Mouse (Mus musculus): ENCODE results near the gene Teddm2. TPM values are rescaled to one million over a fixed set of nuclear protein-coding genes. Genes with fewer than 3 reads are reported as not detected.
"Not testable (repeated sequence)": the region's sequence is repeated elsewhere in the genome, so short reads cannot be mapped to it uniquely, and the experiment has no call there.

Teddm2 gene
- polyA plus RNA-seq, 1 experiment from 2014 or later: 0.86 TPM

- WGBS: 89% methylated on average over 6 of the region's 6 CpGs
- no peak within 1 kb of the TSS for H3K4me3 ChIP-seq
- no peaks in the 10 kb centered on the region for H3K36me3 ChIP-seq
- no peaks in the 10 kb centered on the region for H3K27me3 ChIP-seq
- H3K4me1 ChIP-seq: no peaks in the 10 kb centered on the region
- H3K4me2 ChIP-seq (replicated peaks): no peak within 1 kb of the TSS
- no peaks in the 10 kb centered on the region for H3K9me3 ChIP-seq
- H3K27ac ChIP-seq: no peak within 1 kb of the TSS
- no peak for ATAC-seq (ENCODE audit: insufficient number of reproducible peaks, insufficient read depth, low FRiP score, low TSS enrichment)
- H3K9ac ChIP-seq: no peak within 1 kb of the TSS
These were observed 26.0 kb downstream of the Teddm2 start, which contains the start of gene Teddm1b for GRCm38 (mm10) chr1:153874045-153874444. Gene Teddm1b (plus strand): TSS chr1:153874345.

- WGBS: 69% methylated on average over 8 of the region's 8 CpGs
- ATAC-seq (ENCODE audit: insufficient number of reproducible peaks, insufficient read depth, low FRiP score, low TSS enrichment): no peak
- no peak overlapping the region for H3K9ac ChIP-seq
- H3K27ac ChIP-seq: no peak overlapping the region
- no peak overlapping the region for H3K4me2 ChIP-seq (replicated peaks)
- no peak overlapping the region for H3K4me3 ChIP-seq
- H3K36me3 ChIP-seq: no peaks in the 10 kb centered on the region
- no peaks in the 10 kb centered on the region for H3K4me1 ChIP-seq
- no peaks in the 10 kb centered on the region for H3K9me3 ChIP-seq
- no peaks in the 10 kb centered on the region for H3K27me3 ChIP-seq
These were observed 44.1 kb downstream of the Teddm2 start for GRCm38 (mm10) chr1:153855946-153856345.

- WGBS: 70% methylated on average over 7 of the region's 7 CpGs
- H3K4me2 ChIP-seq (replicated peaks); H3K9ac ChIP-seq: not testable (repeated sequence)
These were observed 47.3 kb downstream of the Teddm2 start for GRCm38 (mm10) chr1:153852696-153853095.

GRCm38 (mm10) chr1:153846867-153847266, 53.2 kb downstream of the Teddm2 start:
- no peaks in the 10 kb centered on the region for H3K36me3 ChIP-seq
- WGBS: 29% methylated on average over 6 of the region's 6 CpGs

More at GRCm38 (mm10) chr1:153852696-153853095, 47.3 kb downstream of the Teddm2 start:
- not testable (repeated sequence) for ATAC-seq (ENCODE audit: insufficient number of reproducible peaks, insufficient read depth, low FRiP score, low TSS enrichment); H3K36me3 ChIP-seq; H3K27me3 ChIP-seq; H3K4me3 ChIP-seq; H3K4me1 ChIP-seq; H3K9me3 ChIP-seq; H3K27ac ChIP-seq

GRCm38 (mm10) chr1:153846420-153846819, 53.6 kb downstream of the Teddm2 start:
- no peaks in the 10 kb centered on the region for H3K27me3 ChIP-seq
- no peak for ATAC-seq (ENCODE audit: insufficient number of reproducible peaks, insufficient read depth, low FRiP score, low TSS enrichment)
- H3K9ac ChIP-seq: no peak overlapping the region
- no peak overlapping the region for H3K27ac ChIP-seq
- WGBS: 89% methylated on average over 7 of the region's 7 CpGs
- H3K4me3 ChIP-seq: no peak overlapping the region
- H3K4me2 ChIP-seq (replicated peaks): no peak overlapping the region
- H3K4me1 ChIP-seq: no peaks in the 10 kb centered on the region
- no peaks in the 10 kb centered on the region for H3K9me3 ChIP-seq
- no peaks in the 10 kb centered on the region for H3K36me3 ChIP-seq

More at GRCm38 (mm10) chr1:153846867-153847266, 53.2 kb downstream of the Teddm2 start:
- ATAC-seq (ENCODE audit: insufficient number of reproducible peaks, insufficient read depth, low FRiP score, low TSS enrichment): no peak
- H3K4me3 ChIP-seq: no peak overlapping the region
- no peaks in the 10 kb centered on the region for H3K4me1 ChIP-seq
- no peaks in the 10 kb centered on the region for H3K9me3 ChIP-seq
- H3K27ac ChIP-seq: no peak overlapping the region
- no peak overlapping the region for H3K9ac ChIP-seq
- H3K27me3 ChIP-seq: no peaks in the 10 kb centered on the region
- H3K4me2 ChIP-seq (replicated peaks): no peak overlapping the region

- Histone ChIP-seq H3K4me2 (replicated peaks) (no peak within 1 kb of the TSS), H3K9ac (no peak within 1 kb of the TSS), H3K27ac (no peak within 1 kb of the TSS), H3K27me3 (no peaks in the 10 kb centered on the region), H3K4me1 (no peaks in the 10 kb centered on the region), H3K4me3 (no peak within 1 kb of the TSS), H3K9me3 (no peaks in the 10 kb centered on the region), H3K36me3 (no peaks in the 10 kb centered on the region)
- 98% methylated on average over 8 of the region's 8 CpGs for WGBS
- ATAC-seq (ENCODE audit: insufficient number of reproducible peaks, insufficient read depth, low FRiP score, low TSS enrichment): no peak
These were observed 56.0 kb downstream of the Teddm2 start, which contains the start of gene Rgsl1 for GRCm38 (mm10) chr1:153844042-153844441. Gene Rgsl1 (minus strand): TSS chr1:153844142.

GRCm38 (mm10) chr1:153842121-153842740, 57.8 kb downstream of the Teddm2 start:
- Histone ChIP-seq H3K36me3 (no peaks in the 10 kb centered on the region), H3K27me3 (no peaks in the 10 kb centered on the region), H3K27ac (no peak overlapping the region), H3K4me3 (no peak overlapping the region), H3K4me2 (replicated peaks) (no peak overlapping the region), H3K9me3 (no peaks in the 10 kb centered on the region), H3K9ac (no peak overlapping the region), H3K4me1 (no peaks in the 10 kb centered on the region)
- 78% methylated on average over 11 of the region's 11 CpGs for WGBS
- ATAC-seq (ENCODE audit: insufficient number of reproducible peaks, insufficient read depth, low FRiP score, low TSS enrichment): no peak

GRCm38 (mm10) chr1:153836036-153836435, 64.0 kb downstream of the Teddm2 start:
- Histone ChIP-seq H3K4me2 (replicated peaks) (no peak overlapping the region), H3K27me3 (no peaks in the 10 kb centered on the region), H3K9me3 (no peaks in the 10 kb centered on the region), H3K4me1 (no peaks in the 10 kb centered on the region), H3K9ac (no peak overlapping the region), H3K36me3 (no peaks in the 10 kb centered on the region), H3K27ac (no peak overlapping the region), H3K4me3 (no peak overlapping the region)
- ATAC-seq (ENCODE audit: insufficient number of reproducible peaks, insufficient read depth, low FRiP score, low TSS enrichment): no peak
- WGBS: 76% methylated on average over 4 of the region's 4 CpGs

- Histone ChIP-seq H3K4me2 (replicated peaks) (no peak overlapping the region), H3K36me3 (no peaks in the 10 kb centered on the region), H3K27ac (no peak overlapping the region), H3K4me3 (no peak overlapping the region), H3K4me1 (no peaks in the 10 kb centered on the region), H3K9me3 (no peaks in the 10 kb centered on the region), H3K27me3 (no peaks in the 10 kb centered on the region), H3K9ac (no peak overlapping the region)
- no peak for ATAC-seq (ENCODE audit: insufficient number of reproducible peaks, insufficient read depth, low FRiP score, low TSS enrichment)
- 70% methylated on average over 4 of the region's 4 CpGs for WGBS
These were observed 69.3 kb downstream of the Teddm2 start for GRCm38 (mm10) chr1:153830746-153831145.

GRCm38 (mm10) chr1:153820216-153820615, 79.8 kb downstream of the Teddm2 start:
- H3K9ac ChIP-seq: no peak overlapping the region
- no peak overlapping the region for H3K27ac ChIP-seq
- WGBS: 96% methylated on average over 3 of the region's 3 CpGs
- H3K4me2 ChIP-seq (replicated peaks): no peak overlapping the region
- H3K27me3 ChIP-seq: no peaks in the 10 kb centered on the region
- H3K36me3 ChIP-seq: no peaks in the 10 kb centered on the region
- no peaks in the 10 kb centered on the region for H3K4me1 ChIP-seq
- H3K4me3 ChIP-seq: no peak overlapping the region
- no peaks in the 10 kb centered on the region for H3K9me3 ChIP-seq
- no peak for ATAC-seq (ENCODE audit: insufficient number of reproducible peaks, insufficient read depth, low FRiP score, low TSS enrichment)

GRCm38 (mm10) chr1:153814278-153814677, 85.8 kb downstream of the Teddm2 start:
- Histone ChIP-seq H3K9me3 (no peaks in the 10 kb centered on the region), H3K4me2 (replicated peaks) (no peak overlapping the region), H3K27ac (no peak overlapping the region), H3K4me3 (no peak overlapping the region), H3K36me3 (no peaks in the 10 kb centered on the region), H3K4me1 (no peaks in the 10 kb centered on the region), H3K9ac (no peak overlapping the region), H3K27me3 (no peaks in the 10 kb centered on the region)
- WGBS: 51% methylated on average over 2 of the region's 2 CpGs
- no peak for ATAC-seq (ENCODE audit: insufficient number of reproducible peaks, insufficient read depth, low FRiP score, low TSS enrichment)

- no peaks in the 10 kb centered on the region for H3K36me3 ChIP-seq
- no peak overlapping the region for H3K4me3 ChIP-seq
- ATAC-seq (ENCODE audit: insufficient number of reproducible peaks, insufficient read depth, low FRiP score, low TSS enrichment): no peak
- no peaks in the 10 kb centered on the region for H3K9me3 ChIP-seq
- 53% methylated on average over 13 of the region's 13 CpGs for WGBS
- no peaks in the 10 kb centered on the region for H3K4me1 ChIP-seq
- H3K9ac ChIP-seq: no peak overlapping the region
- H3K27me3 ChIP-seq: no peaks in the 10 kb centered on the region
- H3K4me2 ChIP-seq (replicated peaks): no peak overlapping the region
- no peak overlapping the region for H3K27ac ChIP-seq
These were observed 92.5 kb downstream of the Teddm2 start for GRCm38 (mm10) chr1:153807390-153807993.

Data from embryonic facial prominence, embryonic 12.5 days (tissue).